Mouse (Mus musculus): ENCODE measurements around the gene Elmsan1.

Gene Elmsan1

GRCm38 (mm10) chr12:84148622-84149012, 70.1 kb downstream of the Elmsan1 start:
- no peak for DNase-seq (ENCODE audit: low spot score)

GRCm38 (mm10) chr12:84147954-84148621, 70.6 kb downstream of the Elmsan1 start, which contains the start of gene Pnma1:
Gene Pnma1, minus strand, starts transcription at chr12:84148489.
- DNase-seq (ENCODE audit: low spot score): peak; percentile 70

- no peak for DNase-seq (ENCODE audit: low spot score)
Observed at GRCm38 (mm10) chr12:84142281-84143050, 76.2 kb downstream of the Elmsan1 start.

GRCm38 (mm10) chr12:84141271-84141670, 77.4 kb downstream of the Elmsan1 start:
- DNase-seq (ENCODE audit: low spot score): no peak

- no peak for DNase-seq (ENCODE audit: low spot score)
Observed at GRCm38 (mm10) chr12:84140135-84140534, 78.5 kb downstream of the Elmsan1 start.

- no peak for DNase-seq (ENCODE audit: low spot score)
Observed at GRCm38 (mm10) chr12:84137131-84137530, 81.5 kb downstream of the Elmsan1 start.

- no peak for DNase-seq (ENCODE audit: low spot score)
Observed at GRCm38 (mm10) chr12:84132265-84132664, 86.4 kb downstream of the Elmsan1 start.

- DNase-seq (ENCODE audit: low spot score): no peak
Observed at GRCm38 (mm10) chr12:84129931-84130330, 88.8 kb downstream of the Elmsan1 start.

GRCm38 (mm10) chr12:84128576-84128975, 90.1 kb downstream of the Elmsan1 start:
- DNase-seq (ENCODE audit: low spot score): peak; percentile 60

GRCm38 (mm10) chr12:84126899-84127298, 91.8 kb downstream of the Elmsan1 start:
- DNase-seq (ENCODE audit: low spot score): no peak

GRCm38 (mm10) chr12:84125892-84126291, 92.8 kb downstream of the Elmsan1 start:
- no peak for DNase-seq (ENCODE audit: low spot score)

GRCm38 (mm10) chr12:84119584-84119983, 99.1 kb downstream of the Elmsan1 start:
- DNase-seq (ENCODE audit: low spot score): no peak

- DNase-seq (ENCODE audit: low spot score): peak; percentile 87
Observed at GRCm38 (mm10) chr12:84114153-84114994, 104.3 kb downstream of the Elmsan1 start, which contains the start of gene Dnal1. Gene Dnal1, plus strand, starts transcription at chr12:84114366.

- no peak for DNase-seq (ENCODE audit: low spot score)
Observed at GRCm38 (mm10) chr12:84113676-84114075, 105.0 kb downstream of the Elmsan1 start.

- DNase-seq (ENCODE audit: low spot score): no peak
Observed at GRCm38 (mm10) chr12:84110814-84111213, 107.9 kb downstream of the Elmsan1 start.

- DNase-seq (ENCODE audit: low spot score): no peak
Observed at GRCm38 (mm10) chr12:84109924-84110323, 108.8 kb downstream of the Elmsan1 start.

- DNase-seq (ENCODE audit: low spot score): no peak
Observed at GRCm38 (mm10) chr12:84107692-84108091, 111.0 kb downstream of the Elmsan1 start.

GRCm38 (mm10) chr12:84107012-84107411, 111.7 kb downstream of the Elmsan1 start:
- no peak for DNase-seq (ENCODE audit: low spot score)

- no peak for DNase-seq (ENCODE audit: low spot score)
Observed at GRCm38 (mm10) chr12:84101493-84101845, 117.2 kb downstream of the Elmsan1 start.

GRCm38 (mm10) chr12:84100604-84101492, 117.8 kb downstream of the Elmsan1 start, which contains the start of gene Acot6:
Gene Acot6, plus strand, starts transcription at chr12:84100654.
- peak; percentile 37 for DNase-seq (ENCODE audit: low spot score)

- no peak for DNase-seq (ENCODE audit: low spot score)
Observed at GRCm38 (mm10) chr12:84100071-84100470, 118.6 kb downstream of the Elmsan1 start.

Data from layer of hippocampus, adult 11-12 months (tissue).